Mouse (Mus musculus): ENCODE measurements at regions not wholly inside any gene's neighbourhood (a gene's known extent, or its start where the extent isn't known, plus 50 kb on each side); places are given as distances from the start of the nearest gene placed in this dataset.
A peak's percentile ranks its signal among the peaks of the same experiment; 100 is the strongest.

DNA sequence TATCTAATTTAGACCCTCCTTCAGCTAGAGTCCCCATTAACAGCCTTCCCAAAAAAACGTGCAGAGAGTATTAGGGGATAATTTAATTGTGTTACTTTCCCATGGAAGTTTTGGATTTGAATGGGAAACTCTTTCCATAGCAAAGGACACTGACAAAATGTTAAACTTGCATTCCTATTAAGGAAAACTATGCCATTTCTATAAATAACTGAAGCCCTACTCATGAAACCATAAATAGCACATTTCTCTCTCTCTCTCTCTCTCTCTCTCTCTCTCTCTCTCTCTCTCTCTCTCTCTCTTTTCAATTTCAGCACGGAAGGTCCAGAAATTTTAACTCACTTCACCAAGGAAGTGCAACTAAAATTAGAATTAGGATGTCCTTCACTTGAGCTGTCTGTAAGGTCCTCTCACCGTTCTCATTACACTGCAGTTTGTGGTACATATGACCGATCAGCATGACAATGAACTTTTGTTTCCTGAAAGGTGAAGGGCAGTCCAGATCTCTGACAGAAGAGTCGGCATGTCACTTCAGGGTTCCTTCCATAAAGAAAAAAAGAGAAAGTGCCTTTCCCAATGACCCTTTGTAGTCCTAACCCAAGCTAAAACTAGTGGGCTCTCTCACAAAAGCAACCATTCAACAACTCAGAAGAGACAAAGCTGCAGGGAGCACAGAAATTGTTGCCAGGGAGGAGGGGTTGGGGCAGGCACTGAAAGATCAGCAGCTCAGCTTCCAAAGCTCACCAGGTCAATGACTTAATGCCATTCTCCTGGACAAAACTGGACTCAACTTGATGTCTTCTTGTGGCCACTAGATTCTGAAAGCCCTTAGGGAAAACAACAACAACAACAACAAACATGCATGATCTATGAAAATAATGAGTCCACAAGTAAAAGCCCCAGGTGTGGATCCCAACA lies 696.9 kb downstream of the Diaph3 start:
- DNase-seq (ENCODE audit: low spot score in 2 of 2): no peak

- no peak for DNase-seq (ENCODE audit: low spot score in 2 of 2)
These were observed 698.9 kb downstream of the Diaph3 start for GRCm38 (mm10) chr14:86441895-86442679.

GRCm38 (mm10) chr14:86437383-86437782 lies 703.7 kb downstream of the Diaph3 start:
- no peak for DNase-seq (ENCODE audit: low spot score in 2 of 2)

DNA sequence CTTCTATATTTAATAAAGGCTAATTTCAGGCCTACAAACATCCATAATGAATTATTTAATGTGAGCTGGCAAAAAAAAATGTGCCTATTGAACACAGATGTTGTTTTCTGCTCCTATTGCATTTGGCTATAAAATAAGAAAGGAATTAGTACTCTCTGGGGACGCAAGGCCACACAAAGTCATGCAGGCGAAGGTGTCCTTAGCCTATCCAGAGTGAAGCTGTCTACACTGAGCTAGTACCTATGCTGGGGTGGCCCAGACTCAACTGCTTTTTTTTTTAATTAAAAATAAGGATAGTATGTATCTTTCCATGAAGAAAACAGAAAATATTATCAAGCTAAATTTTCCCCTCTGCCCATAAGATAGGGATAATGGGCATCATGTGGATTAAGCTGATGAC lies 705.7 kb downstream of the Diaph3 start:
- DNase-seq (ENCODE audit: low spot score in 2 of 2): no peak

DNA sequence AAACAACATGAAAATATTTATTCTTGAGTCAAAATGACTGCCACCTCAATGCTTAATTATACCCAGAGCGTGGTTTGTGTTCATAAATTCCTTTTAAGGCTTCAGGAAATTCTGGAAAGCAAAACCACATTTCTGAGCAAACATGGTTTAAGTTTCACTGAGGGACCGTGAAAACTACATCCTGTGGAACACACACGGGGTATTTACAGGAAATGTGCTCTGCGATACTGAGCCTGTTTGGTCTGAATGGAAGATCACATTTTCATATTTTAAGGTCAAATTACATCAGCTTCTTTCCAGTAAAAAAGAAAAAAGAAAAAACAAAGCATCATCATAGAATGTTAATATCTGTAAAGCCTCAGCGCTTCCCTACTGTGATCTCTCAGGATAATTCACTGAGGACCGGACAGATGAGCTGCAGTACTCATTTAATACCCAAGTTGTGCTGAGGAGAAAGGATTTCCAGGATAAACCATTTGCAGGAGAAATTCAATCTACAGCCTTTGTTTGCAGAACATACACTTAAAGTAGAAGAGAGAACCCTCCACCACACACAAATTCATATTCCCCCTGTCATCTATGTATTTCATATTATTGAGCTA lies 709.7 kb downstream of the Diaph3 start:
- no peak for DNase-seq (ENCODE audit: low spot score in 2 of 2)

GRCm38 (mm10) chr14:86421881-86422280 lies 719.2 kb downstream of the Diaph3 start:
- DNase-seq (ENCODE audit: low spot score in 2 of 2): no peak

- DNase-seq (ENCODE audit: low spot score in 2 of 2): no peak
These were observed 721.0 kb downstream of the Diaph3 start for GRCm38 (mm10) chr14:86419959-86420598.

DNA sequence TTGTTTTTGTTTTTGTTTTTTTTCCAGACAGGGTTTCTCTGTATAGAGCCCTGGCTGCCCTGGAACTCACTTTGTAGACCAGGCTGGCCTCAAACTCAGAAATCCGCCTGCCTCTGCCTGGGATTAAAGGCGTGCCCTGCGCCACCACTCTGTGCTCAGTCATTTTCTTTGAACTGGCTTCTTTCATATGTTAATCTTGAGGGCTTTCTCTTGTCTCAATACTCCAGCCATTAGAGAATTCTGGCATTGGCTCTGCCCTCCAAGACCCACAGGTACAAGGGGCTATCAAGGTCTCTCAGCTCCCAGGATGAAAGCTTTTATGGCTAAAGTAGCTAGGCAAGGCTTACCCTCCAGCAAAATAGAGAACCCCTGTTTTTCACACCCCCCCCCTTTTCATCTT lies 744.2 kb downstream of the Diaph3 start:
- DNase-seq (ENCODE audit: low spot score in 2 of 2): no peak

- DNase-seq (ENCODE audit: low spot score in 2 of 2): no peak
These were observed 745.1 kb downstream of the Diaph3 start for GRCm38 (mm10) chr14:86395951-86396361.

DNA sequence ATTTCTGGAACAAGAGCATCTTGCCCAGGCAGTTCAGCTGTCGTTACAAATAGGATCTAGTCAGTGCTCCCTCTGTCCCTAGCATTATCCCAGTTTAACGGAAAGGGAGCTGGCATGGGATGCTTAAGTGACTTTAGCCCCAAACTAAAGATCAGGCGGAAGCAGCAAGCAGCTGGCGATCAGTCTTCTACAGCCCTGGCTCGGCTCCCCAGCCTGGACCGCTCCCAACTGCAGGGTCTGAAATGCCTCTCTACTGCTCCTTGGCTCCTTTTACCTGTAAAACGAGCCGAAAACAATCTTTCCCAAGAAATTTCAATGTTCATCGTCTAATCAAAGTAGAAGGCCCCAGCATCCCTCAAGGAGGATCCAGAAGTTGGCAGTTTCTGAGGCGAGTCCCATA lies 745.5 kb downstream of the Diaph3 start:
- DNase-seq (ENCODE audit: low spot score in 2 of 2): peak in 1 of 2 experiments; percentile 9

GRCm38 (mm10) chr14:86395068-86395467 lies 746.0 kb downstream of the Diaph3 start:
- DNase-seq (ENCODE audit: low spot score in 2 of 2): no peak

- no peak for DNase-seq (ENCODE audit: low spot score in 2 of 2)
These were observed 755.9 kb downstream of the Diaph3 start for GRCm38 (mm10) chr14:86385136-86385535.

DNA sequence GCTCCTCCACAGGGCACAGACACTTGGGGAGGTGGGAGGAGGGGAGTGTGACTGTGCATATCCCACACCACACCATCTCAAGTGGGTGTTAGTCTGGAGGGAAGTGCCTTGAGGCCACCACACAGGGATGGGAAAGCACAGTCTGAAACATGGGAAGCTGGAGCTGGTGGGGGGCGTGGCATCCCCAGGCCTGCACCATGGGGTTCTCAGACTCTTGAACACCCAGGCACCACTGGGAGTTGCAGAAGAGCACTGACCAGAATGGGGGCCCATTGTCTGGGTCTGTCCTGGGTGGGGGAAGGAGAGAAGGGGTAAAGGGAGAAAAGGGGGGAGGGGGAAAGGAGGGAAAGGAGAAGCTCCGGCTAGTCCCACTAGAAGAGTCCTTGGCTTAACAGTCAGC lies 776.0 kb downstream of the Diaph3 start:
- DNase-seq (ENCODE audit: low spot score in 2 of 2): no peak

DNA sequence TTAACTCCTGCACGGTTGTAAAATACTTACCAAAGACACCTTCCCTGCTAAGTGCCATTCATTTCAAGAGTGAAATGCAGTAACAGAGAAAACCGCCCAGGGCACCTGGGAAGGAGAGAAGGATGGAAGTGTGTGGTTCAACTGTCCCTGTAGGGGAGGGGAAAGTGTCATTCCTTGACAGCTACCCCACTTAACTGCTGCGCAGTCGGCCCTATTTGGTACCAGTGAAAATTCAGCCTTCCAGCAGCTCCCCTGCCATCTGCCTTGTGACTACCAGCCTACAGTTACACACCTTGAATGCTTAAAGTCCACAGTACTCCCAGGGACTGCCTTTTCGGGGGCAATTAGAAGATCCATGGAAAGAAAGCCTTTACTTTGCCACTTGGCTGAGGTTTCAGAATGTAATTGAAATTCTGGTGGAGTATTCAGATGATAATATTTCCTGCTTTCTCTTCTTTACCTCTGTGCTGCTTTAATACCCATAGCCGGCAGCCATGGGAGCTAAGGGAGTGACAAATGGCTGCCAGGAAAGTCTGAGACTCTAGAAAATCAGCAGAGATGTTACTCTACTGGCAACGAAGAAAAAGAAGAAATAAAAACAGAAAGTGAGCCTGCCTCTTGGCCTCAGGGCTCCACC lies 780.5 kb downstream of the Diaph3 start:
- no peak for DNase-seq (ENCODE audit: low spot score in 2 of 2)

GRCm38 (mm10) chr14:86358584-86358983 lies 782.5 kb downstream of the Diaph3 start:
- DNase-seq (ENCODE audit: low spot score in 2 of 2): no peak

GRCm38 (mm10) chr14:86350526-86350925 lies 790.5 kb downstream of the Diaph3 start:
- DNase-seq (ENCODE audit: low spot score in 2 of 2): peak; percentile 15 to 34

DNA sequence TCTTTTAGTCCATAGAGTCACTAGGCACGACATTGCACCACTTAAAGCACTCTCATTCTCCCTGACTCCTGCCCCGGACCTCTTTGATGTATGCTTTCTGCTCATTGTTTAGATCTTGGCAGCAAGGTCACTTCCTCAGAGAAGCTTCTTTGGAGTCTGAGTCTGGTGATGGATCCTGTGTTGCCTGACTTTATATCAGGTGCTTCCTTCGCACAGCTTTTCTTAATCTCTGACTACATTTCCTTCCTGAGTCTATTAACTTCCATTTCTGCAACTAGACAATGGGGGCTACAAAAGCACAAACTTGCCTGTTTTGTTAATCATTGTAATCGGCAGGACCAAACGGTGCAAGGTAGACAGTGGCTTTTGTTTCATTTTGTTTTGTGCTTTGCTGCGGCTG lies 802.0 kb downstream of the Diaph3 start:
- no peak for DNase-seq (ENCODE audit: low spot score in 2 of 2)

GRCm38 (mm10) chr14:86337052-86337451 lies 804.0 kb downstream of the Diaph3 start:
- DNase-seq (ENCODE audit: low spot score in 2 of 2): no peak

- DNase-seq (ENCODE audit: low spot score in 2 of 2): no peak
These were observed 805.8 kb downstream of the Diaph3 start for GRCm38 (mm10) chr14:86335284-86335683.

- no peak for DNase-seq (ENCODE audit: low spot score in 2 of 2)
These were observed 811.9 kb downstream of the Diaph3 start for GRCm38 (mm10) chr14:86329176-86329575.

DNA sequence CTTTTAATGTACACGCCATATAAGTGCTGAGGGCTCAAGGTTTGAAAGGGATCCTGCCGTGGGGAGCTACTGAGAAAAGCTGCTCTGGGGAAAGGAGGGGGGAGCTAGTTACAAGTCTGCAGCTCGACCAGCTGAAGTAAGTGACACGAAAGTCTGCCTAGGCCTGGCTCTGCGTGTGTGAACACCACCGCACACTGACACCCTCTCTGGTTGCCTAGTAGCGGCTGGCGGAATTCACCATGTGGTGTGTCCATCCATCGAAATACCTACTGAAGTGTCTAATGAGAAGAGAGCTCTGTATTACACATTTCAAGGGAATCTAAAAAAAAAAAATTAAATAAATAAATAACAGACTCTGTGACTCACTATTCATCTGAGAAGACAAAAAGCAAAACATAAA lies 813.4 kb downstream of the Diaph3 start:
- DNase-seq (ENCODE audit: low spot score in 2 of 2): peak; percentile 48 to 49
